Mouse (Mus musculus) forebrain, embryonic 12.5 days (tissue): ENCODE measurements at regions not wholly inside any gene's neighbourhood (a gene's known extent, or its start where the extent isn't known, plus 50 kb on each side); places are given as distances from the start of the nearest gene placed in this dataset.
"Not testable (repeated sequence)": the region's sequence is repeated elsewhere in the genome, so short reads cannot be mapped to it uniquely, and the experiment has no call there.

ENCODE experiments used
- ATAC-seq: fragments of 200-750 bp; cut with Nextera tagmentation; 2 replicates; pipeline ENCODE4 v1.8.0; 2017; ENCODE audit warnings: moderate TSS enrichment; ENCODE audit not compliant: low FRiP score
- H3K27ac ChIP-seq: fragments of 300-500 bp; sonication (generic); 2 replicates; pipeline ENCODE4 v1.5.1; 2016; ENCODE audit warnings: mild to moderate bottlenecking
- H3K27me3 ChIP-seq: fragments of 300-500 bp; sonication (generic); 2 replicates; pipeline ENCODE4 v1.6.1; 2016; ENCODE audit warnings: mild to moderate bottlenecking
- H3K36me3 ChIP-seq: fragments of 300-500 bp; sonication (generic); replicated peaks from 2 replicates; pipeline ENCODE4 v1.6.1; 2016; ENCODE audit warnings: mild to moderate bottlenecking
- H3K4me1 ChIP-seq: fragments of 300-500 bp; sonication (generic); 2 replicates; pipeline ENCODE4 v1.6.1; 2016
- H3K4me2 ChIP-seq: fragments of 300-500 bp; sonication (generic); 2 replicates; pipeline ENCODE4 v1.6.1; 2016; ENCODE audit warnings: mild to moderate bottlenecking, moderate library complexity
- H3K4me3 ChIP-seq: fragments of 300-500 bp; sonication (generic); replicated peaks from 2 replicates; pipeline ENCODE4 v1.5.1; 2016; ENCODE audit warnings: mild to moderate bottlenecking
- H3K9ac ChIP-seq: fragments of 300-500 bp; sonication (generic); 2 replicates; pipeline ENCODE4 v1.6.1; 2016; ENCODE audit warnings: mild to moderate bottlenecking
- H3K9me3 ChIP-seq: fragments of 300-500 bp; sonication (generic); 2 replicates; pipeline ENCODE4 v1.6.1; 2016
- WGBS: fragments of 180-500 bp; shearing (Covaris S2); methylation state at CpG from one replicate; pipeline ENCODE4 v1.1.7; 2016; 5-methylcytosine and 5-hydroxymethylcytosine counted together

DNA sequence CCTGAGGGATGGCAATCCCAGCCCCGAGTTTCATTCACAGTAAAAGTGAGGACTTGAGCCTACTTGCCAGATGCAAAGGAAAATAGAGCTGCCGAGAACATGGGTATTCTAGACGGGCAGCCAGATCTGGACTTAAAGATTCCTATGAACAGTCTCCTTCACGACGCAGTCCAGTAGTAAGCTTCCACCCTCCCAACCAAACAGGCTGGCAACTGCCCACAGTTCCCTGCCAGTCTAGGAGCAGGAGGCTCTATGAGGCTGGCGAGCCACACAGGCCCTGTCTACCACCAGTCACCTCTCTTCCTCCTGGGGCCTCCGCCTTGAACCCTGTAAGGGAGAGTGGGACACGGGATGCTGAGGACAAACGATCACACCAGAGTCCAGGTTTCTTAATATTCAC lies 153.5 kb upstream of the Snrpn start:
- WGBS = 86% methylated on average over 9 of the region's 9 CpGs
- Histone ChIP-seq H3K4me1 (no peaks in the 10 kb centered on the region), H3K36me3 (no peaks in the 10 kb centered on the region), H3K4me2 (no peak overlapping the region), H3K27me3 (no peaks in the 10 kb centered on the region), H3K4me3 (no peak overlapping the region), H3K27ac (no peak overlapping the region), H3K9ac (no peak overlapping the region), H3K9me3 (no peaks in the 10 kb centered on the region)
- ATAC-seq = no peak

DNA sequence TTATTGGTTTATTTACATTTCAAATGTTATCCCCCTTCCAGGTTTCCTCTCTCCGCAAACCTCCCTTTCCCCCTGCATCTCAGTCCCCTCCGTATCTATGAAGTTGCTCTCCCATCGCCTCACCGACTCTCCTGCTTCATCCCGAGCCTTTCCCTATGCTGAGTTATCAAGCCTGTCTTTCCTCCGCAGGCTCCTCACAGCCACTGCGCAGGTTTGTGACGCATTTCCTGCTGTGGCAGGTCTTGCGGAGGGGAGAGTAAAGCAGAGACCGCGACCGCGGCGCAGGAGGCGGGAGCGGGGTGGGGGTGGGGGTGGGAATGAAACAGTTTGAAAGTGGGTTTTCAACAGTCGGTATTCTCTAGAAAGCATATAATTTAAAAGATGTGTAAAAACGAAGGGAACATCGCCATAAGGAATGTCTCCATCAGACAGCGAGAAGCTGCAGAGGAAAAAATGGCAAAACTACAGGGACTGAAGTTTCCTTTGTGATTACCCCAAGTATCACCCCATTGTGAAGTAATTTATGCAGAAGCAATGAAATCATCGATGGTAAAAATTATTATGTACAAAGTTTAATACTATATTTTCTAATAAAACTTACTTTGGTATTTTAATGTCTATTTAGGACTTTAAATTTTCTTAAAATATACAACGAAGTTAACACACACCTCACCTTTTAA lies 104.3 kb upstream of the Snrpn start:
- Histone ChIP-seq H3K27ac (peak overlapping the region; percentile 56; the same call in 1 of the 2 replicates), H3K4me2 (peak overlapping the region; percentile 35)
- 19% methylated on average over 22 of the region's 22 CpGs for WGBS

DNA sequence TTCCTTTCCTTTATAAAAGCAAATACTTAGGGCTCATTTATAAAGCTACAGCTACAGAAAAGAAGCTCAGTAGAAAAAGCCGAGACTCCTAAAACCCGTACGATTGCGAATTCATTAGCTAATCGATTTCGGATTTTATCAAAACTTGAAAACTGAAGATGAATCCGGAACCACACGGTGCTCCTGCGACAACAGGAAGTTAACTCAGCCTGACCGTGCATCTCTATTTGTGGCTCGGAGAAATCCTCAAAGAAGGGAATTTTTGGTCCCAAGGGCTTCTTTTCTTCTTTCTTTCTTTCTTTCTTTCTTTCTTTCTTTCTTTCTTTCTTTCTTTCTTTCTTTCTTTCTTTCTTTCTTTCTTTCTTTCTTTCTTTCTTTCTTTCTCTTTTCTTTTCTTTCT lies 103.7 kb upstream of the Snrpn start:
- 36% methylated on average over 11 of the region's 11 CpGs for WGBS
- Histone ChIP-seq H3K9ac (peak overlapping the region; percentile 48; the same call in 1 of the 2 replicates), H3K4me3 (peak overlapping the region; percentile 39), H3K4me2 (peak overlapping the region; percentile 42)
- H3K36me3 ChIP-seq, H3K9me3 ChIP-seq, H3K4me1 ChIP-seq, H3K27ac ChIP-seq, H3K27me3 ChIP-seq: not testable (repeated sequence)
- peak; percentile 73; the same call in 1 of the 2 replicates for ATAC-seq

More for the DNA sequence above, 104.3 kb upstream of the Snrpn start:
- not testable (repeated sequence) for H3K27me3 ChIP-seq, H3K9me3 ChIP-seq, H3K4me1 ChIP-seq, H3K36me3 ChIP-seq
- ATAC-seq = peak; percentile 97
- 0 out of 2 replicates have a peak overlapping the region, but pooled peaks have one; percentile 33 for H3K9ac ChIP-seq
- H3K4me3 ChIP-seq = peak overlapping the region; percentile 39

DNA sequence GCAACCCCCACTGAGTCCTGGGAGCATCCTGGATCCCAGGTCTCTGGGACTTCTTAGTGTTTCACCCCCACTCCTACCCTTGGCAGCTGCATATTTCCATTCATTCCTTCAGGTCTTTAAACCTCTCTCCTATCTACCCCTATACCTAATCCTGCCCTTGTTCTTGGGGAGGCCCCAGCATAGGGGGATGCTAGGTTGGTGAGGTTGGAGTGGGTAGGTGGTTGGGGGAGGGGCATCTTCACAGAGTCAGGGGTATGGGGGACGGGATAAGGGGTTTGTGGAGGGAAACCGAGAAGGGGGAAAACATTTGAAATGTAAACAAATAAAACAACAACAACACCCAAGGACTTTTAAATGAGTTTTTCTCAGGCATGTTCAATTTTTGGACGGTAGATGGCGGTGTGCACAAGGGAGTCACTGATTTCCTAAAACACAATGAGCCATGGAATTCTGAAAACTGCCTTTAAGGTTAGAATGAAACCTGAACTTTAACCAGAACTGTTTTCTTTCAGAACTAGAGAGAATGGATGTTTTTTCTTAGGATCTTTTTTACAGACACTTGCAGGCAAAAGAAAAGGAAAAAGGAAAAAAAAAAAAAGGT lies 98.7 kb upstream of the Snrpn start:
- not testable (repeated sequence) for H3K9ac ChIP-seq

GRCm38 (mm10) chr7:60216358-60217273 lies 76.6 kb upstream of the Snrpn start:
- H3K27me3 ChIP-seq, H3K27ac ChIP-seq, H3K9me3 ChIP-seq, H3K9ac ChIP-seq, H3K36me3 ChIP-seq, H3K4me2 ChIP-seq, H3K4me3 ChIP-seq, H3K4me1 ChIP-seq: not testable (repeated sequence)
- peak; percentile 68; the same call in 1 of the 2 replicates for ATAC-seq
- WGBS = 47% methylated on average over 3 of the region's 3 CpGs

More for the DNA sequence above, 98.7 kb upstream of the Snrpn start:
- H3K27me3 ChIP-seq, H3K27ac ChIP-seq, H3K9me3 ChIP-seq, H3K4me3 ChIP-seq, ATAC-seq, H3K4me2 ChIP-seq, H3K36me3 ChIP-seq, H3K4me1 ChIP-seq: not testable (repeated sequence)
- WGBS = 10% methylated on average over 4 of the region's 4 CpGs
